Mouse (Mus musculus): ENCODE measurements around the gene Gpx2. TPM values are rescaled to one million over a fixed set of nuclear protein-coding genes. Genes with fewer than 3 reads are reported as not detected.
"Not testable (repeated sequence)": the region's sequence is repeated elsewhere in the genome, so short reads cannot be mapped to it uniquely, and the experiment has no call there.

Gene Gpx2
- polyA plus RNA-seq, 1 experiment from 2014 or later, result 0.72 TPM

DNA sequence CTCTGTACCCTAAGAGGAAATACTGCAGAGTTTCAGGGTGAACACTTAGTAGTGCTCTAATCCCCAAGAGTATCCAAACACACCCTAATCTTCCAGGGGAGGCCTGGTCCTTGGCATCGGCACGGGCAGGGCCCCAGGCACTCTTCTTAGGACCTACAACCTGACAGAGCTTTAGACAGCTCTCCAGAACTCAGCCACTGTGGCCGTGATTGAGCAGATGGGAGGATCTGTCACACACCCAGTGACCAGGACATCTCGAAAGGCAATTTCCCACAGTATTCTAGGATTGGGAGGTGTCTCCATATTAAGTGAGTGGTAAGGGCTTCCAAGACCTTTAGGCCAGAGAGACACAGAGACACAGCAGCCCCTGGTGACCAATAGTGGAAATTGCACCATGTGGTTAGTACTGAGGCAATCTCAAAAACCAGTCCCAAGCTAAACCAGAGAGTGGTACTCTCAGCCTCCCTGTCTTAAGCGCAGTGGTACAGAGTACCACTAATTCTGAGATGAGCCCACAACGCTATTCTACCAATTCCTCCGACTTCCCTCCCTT lies 8.4 kb upstream of the Gpx2 start:
- no peak overlapping the region for H3K4me2 ChIP-seq
- H3K9ac ChIP-seq, result no peak overlapping the region
- H3K27me3 ChIP-seq (replicated peaks), result peaks cover 19% of the 10 kb centered on the region
- no peak for ATAC-seq (ENCODE audit: extremely low read depth, insufficient number of reproducible peaks, low FRiP score, low TSS enrichment)
- H3K4me3 ChIP-seq, result no peak overlapping the region
- no peaks in the 10 kb centered on the region for H3K9me3 ChIP-seq
- no peaks in the 10 kb centered on the region for H3K36me3 ChIP-seq
- H3K4me1 ChIP-seq, result peaks cover 10% of the 10 kb centered on the region; the same call in 1 of the 2 replicates
- WGBS, result 40% methylated on average over 7 of the region's 7 CpGs
- H3K27ac ChIP-seq (replicated peaks), result no peak overlapping the region

DNA sequence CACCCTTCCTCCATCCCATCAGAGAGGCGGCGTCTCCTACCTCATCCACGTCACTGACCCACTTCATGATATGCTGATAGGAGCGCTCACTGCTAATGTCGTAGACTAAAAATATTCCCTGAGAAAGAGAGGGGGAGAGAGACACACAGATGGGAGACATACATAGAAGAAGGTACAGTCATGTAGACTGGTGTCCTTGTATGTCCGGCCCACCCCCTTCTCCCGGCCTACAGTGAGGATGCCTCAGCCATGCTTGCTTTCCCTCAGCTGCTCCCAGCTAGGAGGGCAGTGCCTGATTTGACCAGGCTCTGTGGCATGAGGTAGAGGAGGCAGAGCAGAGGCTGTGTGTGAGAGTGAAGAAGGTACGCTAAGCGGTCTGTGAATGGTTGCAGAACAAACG lies 7.7 kb upstream of the Gpx2 start:
- peaks cover 10% of the 10 kb centered on the region; the same call in 1 of the 2 replicates for H3K4me1 ChIP-seq
- H3K9me3 ChIP-seq, result no peaks in the 10 kb centered on the region
- WGBS, result 56% methylated on average over 10 of the region's 10 CpGs
- no peak for ATAC-seq (ENCODE audit: extremely low read depth, insufficient number of reproducible peaks, low FRiP score, low TSS enrichment)
- H3K36me3 ChIP-seq, result no peaks in the 10 kb centered on the region
- peaks cover 25% of the 10 kb centered on the region for H3K27me3 ChIP-seq (replicated peaks)
- H3K4me3 ChIP-seq, result no peak overlapping the region
- no peak overlapping the region for H3K27ac ChIP-seq (replicated peaks)
- H3K9ac ChIP-seq, result 0 out of 2 replicates have a peak overlapping the region, but pooled peaks have one; percentile 28
- H3K4me2 ChIP-seq, result no peak overlapping the region

DNA sequence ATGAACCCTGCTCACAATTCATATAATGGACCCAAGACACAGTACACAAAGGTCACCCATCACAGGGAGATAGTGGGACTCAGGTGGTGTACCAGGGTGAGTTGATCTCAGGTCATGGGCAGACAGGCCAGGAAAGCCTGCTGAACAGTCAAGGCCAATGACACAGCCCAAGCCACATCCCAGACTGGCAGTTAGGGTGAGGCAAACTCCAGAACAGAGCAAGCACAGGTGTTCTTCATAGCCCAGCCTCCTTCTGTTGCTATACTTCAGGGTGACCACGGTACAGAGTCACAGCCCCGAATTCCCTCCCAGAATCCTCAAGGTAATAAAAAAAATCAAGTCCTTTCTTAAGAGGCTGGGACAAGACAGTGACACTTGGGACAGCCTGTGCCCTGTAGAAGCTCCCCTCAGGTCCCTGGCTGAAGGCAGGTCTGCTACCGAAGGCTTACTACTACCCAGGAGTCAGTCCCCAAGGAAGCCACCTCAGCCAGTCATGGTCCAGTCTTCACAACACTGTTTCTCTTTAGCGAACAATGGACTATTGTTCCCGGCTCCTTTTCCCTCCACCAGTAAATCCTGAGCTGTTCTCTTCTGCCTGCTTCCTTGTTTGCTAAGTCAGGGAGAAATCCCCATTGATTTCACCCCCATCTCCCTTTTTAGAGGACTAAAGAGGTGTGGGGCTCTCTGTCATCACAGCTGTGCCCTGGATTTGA lies 2.8 kb upstream of the Gpx2 start:
- WGBS, result 62% methylated on average over 5 of the region's 5 CpGs

GRCm38 (mm10) chr12:76796938-76797539 lies 1.7 kb upstream of the Gpx2 start:
- WGBS, result 65% methylated on average over 7 of the region's 7 CpGs
- Histone ChIP-seq H3K4me3 (no peak overlapping the region), H3K36me3 (no peaks in the 10 kb centered on the region), H3K4me1 (peaks cover 1% of the 10 kb centered on the region; the same call in 1 of the 2 replicates), H3K9me3 (no peaks in the 10 kb centered on the region), H3K27ac (replicated peaks) (no peak overlapping the region), H3K27me3 (replicated peaks) (peaks cover 15% of the 10 kb centered on the region; the same call in 1 of the 2 replicates), H3K9ac (no peak overlapping the region), H3K4me2 (no peak overlapping the region)
- no peak for ATAC-seq (ENCODE audit: extremely low read depth, insufficient number of reproducible peaks, low FRiP score, low TSS enrichment)

More for the DNA sequence above, 2.8 kb upstream of the Gpx2 start:
- no peak for ATAC-seq (ENCODE audit: extremely low read depth, insufficient number of reproducible peaks, low FRiP score, low TSS enrichment)
- H3K4me3 ChIP-seq, result no peak overlapping the region
- no peak overlapping the region for H3K27ac ChIP-seq (replicated peaks)
- H3K4me2 ChIP-seq, result no peak overlapping the region
- no peaks in the 10 kb centered on the region for H3K9me3 ChIP-seq
- no peaks in the 10 kb centered on the region for H3K36me3 ChIP-seq
- no peak overlapping the region for H3K9ac ChIP-seq
- H3K27me3 ChIP-seq (replicated peaks), result peaks cover 15% of the 10 kb centered on the region; the same call in 1 of the 2 replicates
- peaks cover 4% of the 10 kb centered on the region; the same call in 1 of the 2 replicates for H3K4me1 ChIP-seq

DNA sequence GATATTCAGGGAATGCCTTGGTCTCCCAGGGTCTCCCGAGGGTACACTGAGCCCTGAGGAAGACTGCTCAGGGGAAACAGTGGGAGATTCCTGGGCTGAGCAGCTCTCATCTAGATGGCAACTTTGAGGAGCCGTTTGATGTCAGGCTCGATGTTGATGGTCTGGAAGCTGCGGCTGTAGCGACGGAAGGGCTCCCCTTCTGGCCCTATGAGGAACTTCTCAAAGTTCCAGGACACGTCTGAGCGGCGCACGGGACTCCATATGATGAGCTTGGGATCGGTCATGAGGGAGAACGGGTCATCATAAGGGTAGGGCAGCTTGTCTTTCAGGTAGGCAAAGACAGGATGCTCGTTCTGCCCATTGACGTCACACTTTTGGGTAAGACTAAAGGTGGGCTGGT lies 2.8 kb downstream of the Gpx2 start:
- not testable (repeated sequence) for H3K4me3 ChIP-seq; H3K9ac ChIP-seq; H3K27ac ChIP-seq (replicated peaks); ATAC-seq (ENCODE audit: extremely low read depth, insufficient number of reproducible peaks, low FRiP score, low TSS enrichment); H3K27me3 ChIP-seq (replicated peaks); H3K4me2 ChIP-seq; H3K9me3 ChIP-seq; H3K36me3 ChIP-seq
- peaks cover 32% of the 10 kb centered on the region for H3K4me1 ChIP-seq
- WGBS, result 52% methylated on average over 14 of the region's 14 CpGs

DNA sequence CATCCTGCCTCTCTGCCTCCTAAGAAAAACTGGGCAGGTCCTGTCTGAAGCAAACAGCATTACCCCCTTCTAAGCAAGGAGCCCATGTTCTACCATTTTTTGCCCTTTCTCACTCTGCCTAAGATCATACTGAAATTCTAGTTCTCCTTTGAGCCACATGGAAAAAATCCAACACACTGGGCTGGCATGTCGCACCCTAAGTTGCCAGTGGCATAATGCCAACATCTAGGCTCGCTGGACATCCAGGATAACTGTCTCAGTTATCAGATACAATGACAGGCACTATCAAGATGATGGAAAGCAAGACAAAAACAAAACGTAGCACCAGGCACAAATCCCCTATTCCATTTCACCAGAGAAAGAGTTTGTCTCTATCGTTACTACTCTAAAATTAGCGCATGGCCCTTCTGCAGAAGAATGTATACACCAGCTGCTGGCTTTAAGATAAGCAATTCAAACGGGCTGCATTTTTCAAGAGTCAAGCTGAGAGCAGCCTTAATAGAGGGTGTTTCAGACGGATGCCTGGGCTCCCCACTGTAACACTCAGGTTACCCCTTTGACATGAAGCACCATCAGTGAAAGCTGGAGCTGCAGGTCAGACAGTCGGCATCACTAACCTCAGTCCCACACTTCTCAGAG lies 4.8 kb downstream of the Gpx2 start:
- Histone ChIP-seq H3K4me1 (peaks cover 32% of the 10 kb centered on the region), H3K4me2 (peak overlapping the region; percentile 61), H3K36me3 (no peaks in the 10 kb centered on the region), H3K9ac (peak overlapping the region; percentile 61), H3K4me3 (no peak overlapping the region), H3K27ac (replicated peaks) (peak overlapping the region; percentile 93), H3K9me3 (no peaks in the 10 kb centered on the region), H3K27me3 (replicated peaks) (no peaks in the 10 kb centered on the region)
- WGBS, result 9% methylated on average over 8 of the region's 8 CpGs
- ATAC-seq (ENCODE audit: extremely low read depth, insufficient number of reproducible peaks, low FRiP score, low TSS enrichment), result no peak; the same call in 1 of the 2 replicates

DNA sequence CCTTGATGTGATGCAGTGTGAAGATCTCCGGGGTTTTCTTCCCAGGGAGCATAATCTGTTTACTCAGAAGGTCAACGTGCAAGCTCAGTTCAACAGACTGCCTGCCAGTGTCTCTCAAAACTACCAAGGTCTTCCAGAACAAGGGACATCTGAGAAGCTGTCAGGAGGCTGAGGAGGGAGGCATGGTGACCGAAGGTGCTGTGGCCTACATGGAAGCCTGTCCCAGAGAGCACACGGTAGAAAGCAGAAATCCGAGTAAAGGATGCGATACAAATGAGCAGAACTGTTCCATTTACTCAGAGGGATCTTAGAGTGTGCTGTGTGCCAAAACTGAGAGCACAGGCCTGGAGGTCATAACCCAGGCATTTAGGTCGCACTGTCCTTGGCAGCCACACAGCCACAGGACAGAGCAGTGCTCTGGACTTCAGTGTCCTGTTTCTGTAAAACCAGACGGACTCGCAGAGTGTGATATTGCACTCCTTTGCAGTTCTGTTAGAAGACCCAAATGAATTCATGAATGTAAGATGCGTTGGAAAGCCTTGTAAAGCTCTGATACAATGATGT lies 11.2 kb downstream of the Gpx2 start:
- Histone ChIP-seq H3K4me3 (no peak overlapping the region), H3K9me3 (no peaks in the 10 kb centered on the region), H3K4me1 (peaks cover 32% of the 10 kb centered on the region), H3K27ac (replicated peaks) (peak overlapping the region; percentile 71), H3K4me2 (no peak overlapping the region), H3K27me3 (replicated peaks) (no peaks in the 10 kb centered on the region), H3K36me3 (peaks cover 17% of the 10 kb centered on the region), H3K9ac (no peak overlapping the region; the same call in 1 of the 2 replicates)
- 42% methylated on average over 10 of the region's 10 CpGs for WGBS
- no peak for ATAC-seq (ENCODE audit: extremely low read depth, insufficient number of reproducible peaks, low FRiP score, low TSS enrichment)

DNA sequence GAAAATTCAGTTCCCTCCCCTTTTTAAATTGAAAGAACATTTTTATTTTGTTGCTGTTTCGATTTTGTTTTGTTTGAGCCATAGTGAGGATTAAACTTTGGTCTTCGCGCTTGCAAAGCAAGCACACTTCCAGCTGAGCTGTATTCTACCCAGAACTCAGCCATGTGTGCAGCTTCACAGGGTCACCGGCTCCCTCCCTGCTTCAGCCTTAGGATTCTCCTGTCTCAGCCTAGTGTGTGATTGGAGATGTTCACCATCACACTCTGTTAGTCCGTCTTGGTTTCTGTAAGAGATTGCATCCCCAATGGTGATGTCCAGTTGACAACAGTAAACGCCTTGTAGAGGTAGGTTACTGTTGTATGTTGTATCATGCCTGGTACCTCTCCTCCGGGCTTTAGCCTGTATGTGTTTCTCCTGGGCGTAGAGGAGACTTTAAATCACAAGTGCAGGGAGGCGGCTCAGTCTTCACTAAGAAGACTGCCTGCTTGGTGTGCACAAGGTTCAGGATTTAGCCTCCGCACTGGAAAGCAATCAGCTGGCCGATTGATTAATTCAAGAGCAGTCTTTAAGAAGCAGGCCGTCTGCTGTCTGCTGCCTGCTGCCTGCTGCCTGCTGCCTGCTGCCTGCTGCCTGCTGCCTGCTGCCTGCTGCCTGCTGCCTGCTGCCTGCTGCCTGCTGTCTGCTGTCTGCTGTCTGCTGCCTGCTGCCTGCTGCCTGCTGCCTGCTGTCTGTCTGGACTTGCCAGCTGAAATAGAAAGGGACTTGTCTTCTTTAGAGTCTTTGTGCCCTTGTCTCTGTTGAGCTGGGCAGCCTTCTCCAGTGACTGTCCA lies 14.5 kb downstream of the Gpx2 start:
- 72% methylated on average over 12 of the region's 12 CpGs for WGBS
- no peak for ATAC-seq (ENCODE audit: extremely low read depth, insufficient number of reproducible peaks, low FRiP score, low TSS enrichment)
- H3K27ac ChIP-seq (replicated peaks), result peak overlapping the region; percentile 61

GRCm38 (mm10) chr12:76779951-76780350 lies 15.4 kb downstream of the Gpx2 start:
- Histone ChIP-seq H3K36me3 (peaks cover 34% of the 10 kb centered on the region), H3K27ac (replicated peaks) (no peak overlapping the region), H3K9ac (no peak overlapping the region), H3K4me3 (no peak overlapping the region), H3K4me2 (no peak overlapping the region), H3K27me3 (replicated peaks) (no peaks in the 10 kb centered on the region), H3K4me1 (peaks cover 33% of the 10 kb centered on the region), H3K9me3 (no peaks in the 10 kb centered on the region)
- no peak for ATAC-seq (ENCODE audit: extremely low read depth, insufficient number of reproducible peaks, low FRiP score, low TSS enrichment)
- WGBS, result 84% methylated on average over 5 of the region's 5 CpGs

More for the DNA sequence above, 14.5 kb downstream of the Gpx2 start:
- Histone ChIP-seq H3K4me1 (peaks cover 29% of the 10 kb centered on the region), H3K27me3 (replicated peaks) (no peaks in the 10 kb centered on the region), H3K4me3 (no peak overlapping the region), H3K4me2 (no peak overlapping the region), H3K36me3 (peaks cover 33% of the 10 kb centered on the region), H3K9ac (no peak overlapping the region), H3K9me3 (no peaks in the 10 kb centered on the region)

DNA sequence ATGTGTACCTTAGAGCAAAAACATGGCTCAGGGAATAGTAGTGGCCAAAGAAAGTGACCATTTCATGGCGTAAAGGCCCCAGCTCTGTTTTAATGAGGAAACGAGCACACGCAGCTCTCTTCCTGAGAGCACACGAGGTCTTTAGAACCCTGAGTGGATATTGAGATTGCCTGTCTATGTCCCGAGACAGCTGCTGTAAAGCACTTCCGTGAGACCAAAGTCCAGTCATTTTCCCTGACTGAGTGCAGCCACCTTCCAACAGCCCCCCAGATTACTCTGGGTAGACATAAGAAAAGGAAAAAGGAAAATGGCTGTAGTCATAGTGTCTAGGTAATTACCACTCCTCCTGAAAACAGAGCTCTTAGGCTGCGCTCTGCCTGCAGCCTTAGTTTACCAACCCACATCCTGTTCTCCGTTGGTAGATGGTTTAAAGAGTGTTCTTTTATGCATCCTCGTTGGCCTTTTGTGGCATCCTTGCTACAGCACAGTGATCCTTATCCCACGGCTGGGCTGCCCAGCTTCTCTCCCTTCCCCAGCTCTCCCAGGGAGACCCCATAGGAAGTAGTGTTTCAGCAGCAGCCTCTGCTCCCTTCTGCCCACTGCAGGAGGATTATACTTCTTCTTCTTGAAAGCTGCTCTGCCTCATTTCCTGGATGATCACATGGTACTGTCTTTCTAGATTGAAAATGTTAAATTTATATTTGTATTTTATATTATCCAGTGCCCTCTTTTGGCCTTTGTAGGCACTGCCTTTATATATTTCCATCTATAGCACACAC lies 16.9 kb downstream of the Gpx2 start:
- H3K27ac ChIP-seq (replicated peaks), result no peak overlapping the region
- H3K4me1 ChIP-seq, result peaks cover 25% of the 10 kb centered on the region
- no peaks in the 10 kb centered on the region for H3K9me3 ChIP-seq
- H3K36me3 ChIP-seq, result peaks cover 34% of the 10 kb centered on the region
- H3K9ac ChIP-seq, result no peak overlapping the region
- 82% methylated on average over 10 of the region's 10 CpGs for WGBS
- H3K27me3 ChIP-seq (replicated peaks), result no peaks in the 10 kb centered on the region
- no peak overlapping the region for H3K4me3 ChIP-seq
- ATAC-seq (ENCODE audit: extremely low read depth, insufficient number of reproducible peaks, low FRiP score, low TSS enrichment), result no peak
- H3K4me2 ChIP-seq, result no peak overlapping the region

All from heart, embryonic 13.5 days (tissue).